Mouse (Mus musculus) heart, postnatal 36 days (tissue): ENCODE measurements around the gene Tmem203. TPM values are rescaled to one million over a fixed set of nuclear protein-coding genes. Genes with fewer than 3 reads are reported as not detected.
A peak's percentile ranks its signal among the peaks of the same experiment; 100 is the strongest.

ENCODE experiments used
- DNase-seq, 2 experiments: peaks; one replicate each; pipeline ENCODE4 v3.0.0; 2021 to 2022
- intact Hi-C: fragments of 180-260 bp; cut with DNase I; formaldehyde crosslinking; loops from one replicate; pipeline ENCODE4 v1.15.1; 2025
- total RNA-seq, 2 experiments: library from RNA; stranded (reverse); gene quantifications; 2 replicates each; pipeline ENCODE4 v1.2.3; 2021

Tmem203 gene
- total RNA-seq: 10 to 100 TPM; 13.4 to 15.1 TPM

- intact Hi-C loops: loop anchor here (1.0 to 2.0 kb wide), 4 partner anchors 17 to 77 kb away; partner anchors contain the start of genes Anapc2, Man1b1 and Ssna1
- peak; percentile 90 for DNase-seq
Observed at GRCm38 (mm10) chr2:25255284-25255779, at the start of gene Tmem203. Gene Tmem203 (plus strand): TSS chr2:25255439.

- no peak for DNase-seq
- intact Hi-C loops: no loop called here
Observed at GRCm38 (mm10) chr2:25207593-25207992, 47.6 kb upstream of the Tmem203 start.

- no peak for DNase-seq
- intact Hi-C loops: no loop called here
Observed at GRCm38 (mm10) chr2:25210686-25211085, 44.6 kb upstream of the Tmem203 start.

GRCm38 (mm10) chr2:25211121-25211670, 44.0 kb upstream of the Tmem203 start, which contains the start of gene Nelfb:
Gene Nelfb (minus strand): TSS chr2:25211489.
- intact Hi-C loops: no loop called here
- peak; percentile 88 to 93 for DNase-seq

- DNase-seq: no peak
- intact Hi-C loops: no loop called here
Observed at GRCm38 (mm10) chr2:25213266-25213865, 41.9 kb upstream of the Tmem203 start.

GRCm38 (mm10) chr2:25214444-25214843, 40.8 kb upstream of the Tmem203 start, which contains the start of gene Stpg3:
Gene Stpg3 (minus strand): TSS chr2:25214637.
- intact Hi-C loops: no loop called here
- DNase-seq: no peak

GRCm38 (mm10) chr2:25217666-25218065, 37.6 kb upstream of the Tmem203 start:
- no peak for DNase-seq
- intact Hi-C loops: no loop called here

GRCm38 (mm10) chr2:25218445-25218844, 36.8 kb upstream of the Tmem203 start, which contains the start of gene Fam166a:
Gene Fam166a (plus strand): TSS chr2:25218745.
- no peak for DNase-seq
- intact Hi-C loops: no loop called here

GRCm38 (mm10) chr2:25221331-25221772, 33.9 kb upstream of the Tmem203 start:
- intact Hi-C loops: no loop called here

GRCm38 (mm10) chr2:25223681-25224491, 31.4 kb upstream of the Tmem203 start:
- peak; percentile 79 to 83 for DNase-seq
- intact Hi-C loops: loop anchor here (1.0 kb wide), 1 partner anchor 12 kb away; no protein-coding TSS in a partner anchor

More at GRCm38 (mm10) chr2:25221331-25221772, 33.9 kb upstream of the Tmem203 start:
- DNase-seq: no peak

- intact Hi-C loops: no loop called here
- DNase-seq: no peak
Observed at GRCm38 (mm10) chr2:25224492-25224765, 30.8 kb upstream of the Tmem203 start, which contains the start of gene Tubb4b. Gene Tubb4b (minus strand): TSS chr2:25224702.

- intact Hi-C loops: loop anchor here (5.0 kb wide), 1 partner anchor 67 kb away; no protein-coding TSS in a partner anchor
- DNase-seq: peak; percentile 92 to 95
Observed at GRCm38 (mm10) chr2:25224766-25225752, 30.2 kb upstream of the Tmem203 start.

- intact Hi-C loops: loop anchor here (5.0 kb wide), 1 partner anchor 66 kb away; no protein-coding TSS in a partner anchor
- no peak for DNase-seq
Observed at GRCm38 (mm10) chr2:25225811-25226379, 29.3 kb upstream of the Tmem203 start.

GRCm38 (mm10) chr2:25226864-25227263, 28.4 kb upstream of the Tmem203 start:
- DNase-seq: no peak
- intact Hi-C loops: loop anchor here (5.0 kb wide), 1 partner anchor 65 kb away; no protein-coding TSS in a partner anchor

GRCm38 (mm10) chr2:25227406-25227805, 27.8 kb upstream of the Tmem203 start:
- intact Hi-C loops: loop anchor here (5.0 kb wide), 1 partner anchor 65 kb away; no protein-coding TSS in a partner anchor
- no peak for DNase-seq

GRCm38 (mm10) chr2:25228431-25228889, 26.8 kb upstream of the Tmem203 start:
- peak; percentile 85 to 88 for DNase-seq
- intact Hi-C loops: loop anchor here (1.0 to 5.0 kb wide), 5 partner anchors 26 to 102 kb away; partner anchors contain the start of gene Tmem203

GRCm38 (mm10) chr2:25228995-25229530, 26.2 kb upstream of the Tmem203 start:
- intact Hi-C loops: loop anchor here (1.0 to 5.0 kb wide), 5 partner anchors 26 to 102 kb away; partner anchors contain the start of gene Tmem203
- no peak for DNase-seq

- DNase-seq: no peak
- intact Hi-C loops: loop anchor here (2.0 to 5.0 kb wide), 3 partner anchors 25 to 103 kb away; partner anchors contain the start of gene Tmem203
Observed at GRCm38 (mm10) chr2:25229582-25229981, 25.7 kb upstream of the Tmem203 start.
